Mouse (Mus musculus): Measurements from ENCODE around the gene Piga.

Gene Piga

DNA sequence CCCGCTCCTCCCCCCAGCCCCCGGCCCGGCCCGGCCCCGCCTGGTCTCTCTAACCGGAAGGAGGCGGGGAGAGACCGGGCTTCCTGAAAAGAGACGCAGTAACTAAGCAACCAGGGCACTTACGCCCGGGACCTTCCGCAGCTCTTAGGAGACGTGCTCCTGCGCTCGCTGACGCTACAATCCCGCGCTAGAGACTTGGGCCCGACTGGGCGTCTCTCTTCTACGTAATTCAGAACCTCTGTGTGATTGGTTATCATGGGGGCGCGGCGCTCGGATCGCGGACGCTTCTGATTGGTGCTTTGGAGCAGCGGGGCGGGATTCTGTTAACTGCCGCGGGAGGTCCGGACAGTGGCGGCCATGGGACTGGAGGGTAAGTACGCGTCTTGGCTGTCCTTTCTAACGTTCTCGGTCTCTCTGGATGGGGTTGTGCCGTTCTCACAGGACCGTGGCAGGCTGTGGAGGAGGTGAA, at the start of gene Piga:
Gene Piga, plus strand, starts transcription at position 317 of the 469 bp plus-strand sequence.
- peak; percentile 96 for DNase-seq

DNA sequence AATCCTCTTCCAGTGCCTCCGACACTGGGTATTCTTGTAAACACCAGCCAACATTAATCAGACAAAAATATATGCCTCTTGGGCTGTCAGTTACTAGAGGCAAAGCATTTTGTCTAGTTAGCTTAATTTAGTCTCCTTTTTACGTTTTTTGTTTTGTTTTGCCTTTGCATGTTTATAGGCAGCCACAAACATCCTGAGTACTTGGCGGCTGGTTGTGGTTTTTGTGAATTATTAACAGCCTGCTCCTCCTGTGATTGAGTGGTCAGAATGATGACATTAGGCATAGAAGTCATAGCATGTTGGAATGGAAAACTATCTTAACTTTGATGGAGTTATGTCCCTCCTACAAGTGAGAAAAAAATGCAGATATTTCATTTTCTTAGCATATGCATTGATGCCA, 49.0 kb upstream of the Piga start:
- no peak for DNase-seq

DNA sequence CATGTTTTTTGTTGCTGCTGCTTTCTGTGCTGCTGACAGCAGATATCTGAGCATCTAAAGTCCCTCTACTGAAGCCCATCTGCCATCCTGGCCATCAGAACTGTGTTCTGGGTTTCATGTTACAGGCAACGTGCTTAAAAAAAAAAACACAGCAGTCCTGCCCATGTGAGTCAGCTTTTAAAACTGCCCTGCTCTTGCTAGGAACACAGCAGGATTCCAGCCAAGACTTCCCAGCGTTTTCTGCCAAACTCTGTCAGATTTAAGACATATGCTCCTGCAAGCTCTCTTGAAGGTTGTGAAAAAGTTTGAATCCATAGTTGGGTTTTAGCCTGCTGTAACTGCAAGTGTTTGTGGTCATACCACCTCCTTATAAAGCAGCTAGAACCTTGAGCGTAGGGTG, 46.5 kb upstream of the Piga start, which contains the start of gene Vegfd:
Gene Vegfd, plus strand, starts transcription at position 298 of the 400 bp plus-strand sequence.
- DNase-seq, result no peak

DNA sequence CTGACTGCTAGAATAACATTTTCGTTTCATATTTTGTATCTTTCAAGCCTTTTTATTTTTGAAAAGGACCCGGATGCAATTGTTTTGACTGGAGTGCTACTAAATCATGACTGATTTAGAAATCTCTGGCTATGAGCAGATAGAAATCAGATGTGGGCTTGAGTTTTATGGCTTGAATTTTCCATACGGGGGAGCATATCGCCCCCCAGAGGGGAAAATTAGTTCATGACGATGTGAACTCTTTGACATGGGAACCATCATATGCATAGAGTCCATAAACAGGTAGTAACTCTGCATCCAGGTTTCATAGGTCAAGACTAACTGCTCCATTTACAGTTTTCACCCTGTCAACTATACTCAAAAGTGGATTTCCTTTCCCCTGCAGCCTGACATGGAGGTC, 45.0 kb upstream of the Piga start:
- DNase-seq, result no peak

DNA sequence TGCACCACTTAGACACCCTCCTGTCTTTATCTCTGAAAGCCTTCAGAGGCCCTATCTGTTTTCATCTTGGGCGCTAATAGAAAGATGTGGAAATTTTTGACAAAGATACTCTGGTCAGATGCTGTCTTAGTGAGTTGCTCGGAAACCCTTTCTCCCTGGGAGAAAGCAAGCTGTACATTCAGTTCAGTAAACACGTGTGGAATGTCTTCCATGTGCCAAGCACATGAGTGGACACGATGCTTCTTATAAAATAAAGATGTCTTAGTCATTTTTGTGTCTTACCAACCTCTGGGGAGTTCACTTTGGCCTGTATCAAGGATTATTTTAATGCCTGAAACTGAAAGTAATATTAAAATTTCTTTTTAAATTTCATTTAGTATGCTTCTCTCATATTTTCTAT, 39.9 kb upstream of the Piga start:
- no peak for DNase-seq

DNA sequence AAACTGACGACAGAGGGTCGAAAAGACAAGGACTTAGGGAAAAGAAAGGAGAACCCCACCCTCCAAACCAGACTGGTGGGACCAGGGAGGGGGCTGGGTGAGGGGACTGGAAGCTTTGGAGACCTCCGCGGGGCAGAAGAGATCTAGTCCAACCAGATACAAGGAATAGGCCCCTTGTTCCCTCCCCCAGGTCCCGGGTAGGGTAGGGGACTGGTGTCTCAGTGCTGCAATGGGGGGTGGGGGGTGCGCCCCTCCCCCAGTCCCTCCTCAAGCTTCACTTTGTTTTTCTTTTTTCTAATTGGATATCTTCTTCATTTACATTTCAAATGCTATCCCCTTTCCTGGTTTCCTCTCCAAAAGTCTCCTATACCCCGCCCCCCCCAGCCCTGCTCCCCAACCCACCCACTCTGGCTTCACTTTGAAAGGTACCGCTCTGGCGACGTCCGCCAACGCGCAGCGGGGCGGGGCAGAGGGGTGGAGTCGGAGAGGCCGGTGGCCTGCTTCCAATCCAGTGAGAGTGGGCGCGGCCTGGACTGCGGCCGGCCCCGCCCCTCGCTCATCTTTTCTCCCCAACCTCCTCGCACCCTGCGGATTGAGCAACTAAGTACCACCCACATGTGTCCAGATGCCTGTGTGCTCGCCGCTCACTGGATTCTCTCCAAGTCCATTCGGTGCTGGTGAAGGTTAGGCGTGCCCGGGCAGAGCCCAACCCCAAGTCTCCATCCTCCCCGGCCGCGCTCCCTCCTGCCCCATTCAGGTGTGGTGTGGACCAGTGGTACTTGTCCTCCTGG, 37.8 kb upstream of the Piga start:
- peak; percentile 36 for DNase-seq

DNA sequence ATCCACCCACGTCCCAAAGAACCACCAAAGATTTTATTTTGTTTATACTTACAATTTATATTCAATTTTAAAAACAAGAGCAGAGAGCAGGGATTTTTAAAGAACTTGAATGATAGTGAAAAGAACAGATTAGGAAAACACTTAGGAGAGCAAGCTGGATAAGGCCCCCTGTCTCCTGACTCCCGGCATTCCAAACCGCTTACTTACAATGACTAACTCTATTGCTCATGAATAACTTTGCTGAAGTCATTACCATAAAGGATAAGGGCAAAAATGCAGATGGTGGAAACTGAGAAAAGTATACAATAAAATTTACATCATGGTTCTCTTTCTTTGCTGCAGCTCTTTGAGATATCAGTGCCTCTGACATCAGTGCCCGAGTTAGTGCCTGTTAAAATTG, 25.5 kb upstream of the Piga start:
- DNase-seq, result no peak

DNA sequence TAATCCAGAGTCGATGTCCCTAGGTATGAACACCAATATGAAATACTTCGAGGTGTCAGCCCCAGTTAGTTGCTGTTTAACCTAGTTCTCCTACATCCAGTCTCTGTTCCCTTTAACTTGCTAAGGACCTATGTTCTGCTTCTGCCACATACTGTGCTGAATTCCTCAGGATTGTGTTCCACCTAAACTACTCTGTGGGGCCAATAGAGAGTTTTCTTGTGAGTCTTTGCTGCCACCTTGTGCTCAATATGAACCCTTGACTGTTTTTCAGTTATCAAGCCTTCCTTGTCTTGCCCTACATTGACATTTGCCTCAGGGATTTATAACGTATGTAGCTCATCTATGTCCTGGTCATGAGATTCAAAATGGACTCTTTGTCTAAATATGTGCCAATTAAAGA, 21.1 kb upstream of the Piga start:
- no peak for DNase-seq

DNA sequence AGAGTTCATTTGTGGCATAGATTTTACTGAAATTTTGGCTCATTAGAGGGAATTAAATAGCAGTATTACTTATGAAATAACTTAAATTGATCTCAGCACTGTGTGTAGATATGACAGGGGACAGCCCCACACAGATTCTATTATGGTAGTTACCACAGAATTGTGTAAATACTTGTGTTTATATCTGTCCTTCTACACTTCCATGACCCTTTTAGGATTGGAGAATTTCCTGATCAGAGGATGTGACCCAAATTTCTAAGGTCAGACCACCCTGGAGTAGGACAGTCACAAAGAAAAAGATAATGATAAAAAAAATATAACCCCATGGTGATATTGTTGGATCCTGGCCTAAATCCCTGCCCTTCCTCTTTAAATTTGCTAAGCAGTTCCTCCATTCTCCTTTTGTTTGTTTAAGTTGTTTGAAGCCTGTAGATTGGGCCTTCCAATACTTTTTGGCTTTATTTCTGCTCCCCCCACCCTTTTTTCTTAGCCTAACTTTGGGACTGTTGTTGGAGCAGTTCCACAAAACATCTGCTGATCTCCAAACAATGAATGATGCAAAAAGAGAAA, 14.4 kb upstream of the Piga start:
- no peak for DNase-seq

DNA sequence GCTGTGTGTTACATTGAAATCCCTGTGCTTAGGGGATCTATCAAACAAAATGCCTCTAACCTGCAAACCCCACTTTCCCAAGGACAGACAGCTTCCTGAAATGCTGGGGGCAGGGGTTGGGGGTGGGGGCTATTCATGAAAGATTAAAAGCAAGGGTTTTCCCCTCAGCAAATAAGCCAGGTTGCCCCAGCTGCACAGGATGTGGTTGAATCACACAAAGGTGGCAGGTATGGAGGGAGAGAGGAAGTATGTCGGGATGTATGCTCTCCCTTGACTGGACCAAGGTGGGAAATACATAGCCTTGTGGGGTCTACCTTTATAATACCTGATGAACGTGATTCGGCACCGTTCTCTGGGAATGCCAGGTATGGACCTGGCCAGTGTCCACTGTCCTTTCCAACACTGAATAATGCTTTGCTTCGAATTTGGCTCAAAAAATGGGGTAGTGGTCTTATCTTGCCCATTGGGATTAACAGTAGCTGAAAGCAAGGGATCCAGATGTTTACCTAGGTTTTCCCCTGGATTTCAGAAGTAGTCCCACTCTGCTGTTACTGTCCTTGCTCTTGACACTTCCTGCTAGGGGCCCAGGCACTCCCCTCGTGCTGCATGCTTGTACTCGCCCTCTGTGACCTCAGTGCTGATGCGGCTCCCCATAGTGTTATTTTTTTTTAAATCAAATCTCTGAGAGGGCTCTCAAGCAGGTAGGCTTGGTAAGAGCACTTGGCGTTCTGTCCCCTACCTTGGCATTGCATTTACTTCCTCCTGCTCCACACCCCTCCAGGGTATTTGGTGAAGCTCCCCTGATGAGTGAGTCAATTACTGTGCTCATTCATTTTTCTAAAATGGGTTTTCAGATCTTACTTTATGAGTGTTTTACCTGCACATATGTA, 13.2 kb upstream of the Piga start:
- no peak for DNase-seq

DNA sequence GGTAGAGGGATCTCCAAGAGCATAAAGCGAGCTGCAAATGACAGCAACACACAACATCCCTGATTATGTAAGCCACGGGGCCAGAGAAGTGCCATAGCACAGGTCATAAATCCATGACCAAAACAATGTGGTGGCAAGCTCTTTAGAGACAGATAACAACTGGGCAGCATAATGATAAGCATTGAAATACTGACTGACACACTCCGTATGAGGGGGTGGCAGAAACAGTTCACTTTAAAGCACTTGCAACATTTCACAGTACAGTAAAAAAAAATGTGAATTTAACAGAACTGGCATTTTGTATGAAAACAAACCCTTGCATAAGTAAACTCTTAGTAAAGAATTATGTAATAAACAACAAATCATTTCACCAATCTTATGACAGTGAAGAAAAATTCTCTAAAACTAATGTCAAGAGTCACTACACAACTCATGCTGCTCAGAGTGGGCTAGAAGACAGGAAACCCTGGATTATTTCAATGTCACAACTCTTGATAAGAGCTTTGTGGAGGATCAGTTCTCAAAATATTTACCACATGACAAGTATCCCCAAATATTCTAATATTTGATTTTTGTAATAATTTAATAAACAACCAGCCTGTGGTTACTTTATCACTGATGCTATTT, 11.2 kb upstream of the Piga start:
- DNase-seq, result no peak

DNA sequence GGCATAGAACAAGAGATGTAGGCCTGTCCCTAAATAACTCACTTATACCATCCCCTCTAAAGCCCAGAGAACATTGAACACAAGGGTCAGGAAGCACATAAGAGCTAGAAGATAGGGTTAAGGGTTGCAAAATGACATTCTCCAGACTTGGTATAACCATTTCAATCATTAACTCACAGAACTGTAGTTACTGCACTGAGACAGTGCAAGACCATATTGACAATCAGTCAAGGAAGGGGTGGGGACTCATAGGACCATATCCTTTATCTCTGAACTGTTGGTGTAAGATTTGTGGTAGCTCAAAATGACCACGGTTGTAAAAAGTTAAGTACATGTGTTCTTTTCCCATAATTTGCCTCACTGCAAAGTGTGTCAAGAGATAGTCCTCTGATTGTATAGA, 9.0 kb upstream of the Piga start:
- no peak for DNase-seq

DNA sequence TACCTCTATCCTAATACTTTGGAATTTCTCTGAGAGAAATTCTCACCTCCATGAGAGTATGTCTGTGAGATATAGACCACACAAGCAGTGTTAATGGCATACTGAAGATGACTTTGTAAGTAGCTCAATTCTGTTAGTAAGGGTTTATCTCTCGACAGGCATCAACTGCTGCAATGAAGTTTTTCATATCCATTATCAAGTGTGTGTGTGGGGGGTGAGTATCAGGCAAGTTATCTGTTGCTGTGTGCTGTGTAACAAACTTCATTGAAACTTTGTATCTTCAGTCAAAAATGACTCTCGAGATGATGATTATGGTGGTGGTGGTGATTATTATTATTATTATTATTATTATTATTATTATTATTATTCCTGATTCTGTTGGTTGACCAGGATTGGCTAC, 2.8 kb upstream of the Piga start:
- no peak for DNase-seq

DNA sequence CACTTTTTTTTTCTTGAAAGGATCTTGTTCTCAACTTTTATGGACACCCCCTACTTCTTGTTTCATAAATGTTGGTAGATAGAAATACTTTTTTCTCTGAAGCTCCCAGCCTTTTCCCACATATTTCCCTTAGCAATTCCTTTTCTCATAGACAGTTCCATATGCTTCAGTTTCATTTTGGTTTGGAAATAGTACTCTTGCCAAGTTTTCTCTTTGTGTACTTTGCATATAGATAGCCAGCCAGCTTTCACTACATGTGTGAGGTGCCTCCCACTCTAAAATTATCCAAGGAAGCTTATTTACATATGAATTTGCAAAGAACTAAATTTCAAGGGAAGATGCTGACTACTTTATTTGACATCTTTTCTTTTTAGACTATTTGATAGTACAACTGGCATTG, 1.6 kb upstream of the Piga start:
- no peak for DNase-seq

DNA sequence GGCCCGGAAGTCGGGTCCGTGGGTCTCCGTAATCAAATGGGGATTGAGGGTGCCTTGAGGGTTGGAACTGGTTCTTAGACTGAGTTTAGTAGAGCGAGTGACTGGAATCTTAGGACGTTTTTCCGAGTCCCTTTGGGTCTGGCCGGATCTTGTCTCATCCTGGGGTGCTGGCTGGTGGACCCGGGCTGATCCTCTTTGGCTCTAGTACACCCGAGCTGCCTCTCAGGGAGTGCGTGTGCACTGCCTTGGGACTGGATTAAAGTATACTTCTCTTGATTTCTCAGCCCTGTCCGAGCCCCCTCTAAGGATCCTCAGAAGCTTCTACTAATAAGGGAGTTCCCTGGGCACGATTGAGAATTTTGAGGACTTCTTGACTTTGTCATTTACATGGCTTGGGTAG, 368 bp downstream of the Piga start:
- DNase-seq, result no peak

DNA sequence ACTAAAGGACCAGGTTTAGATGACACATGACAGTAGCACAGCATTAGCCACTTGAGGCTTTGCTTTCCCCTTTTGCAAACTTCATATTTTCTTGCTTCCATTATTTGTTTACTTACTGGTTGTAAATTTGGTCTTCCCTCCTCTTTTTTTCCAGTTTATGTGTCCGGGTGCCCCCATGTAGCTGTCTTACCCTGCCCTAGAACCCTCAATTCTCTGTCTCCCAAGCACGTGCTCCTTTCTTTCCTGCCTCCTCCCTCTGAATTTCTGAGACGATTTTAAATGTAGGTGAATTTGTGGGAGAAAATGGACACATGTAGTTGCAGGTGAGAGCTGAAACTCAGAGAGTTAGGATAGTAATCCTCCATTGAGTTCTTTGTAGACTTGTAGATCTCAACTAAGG, 931 bp downstream of the Piga start:
- no peak for DNase-seq

DNA sequence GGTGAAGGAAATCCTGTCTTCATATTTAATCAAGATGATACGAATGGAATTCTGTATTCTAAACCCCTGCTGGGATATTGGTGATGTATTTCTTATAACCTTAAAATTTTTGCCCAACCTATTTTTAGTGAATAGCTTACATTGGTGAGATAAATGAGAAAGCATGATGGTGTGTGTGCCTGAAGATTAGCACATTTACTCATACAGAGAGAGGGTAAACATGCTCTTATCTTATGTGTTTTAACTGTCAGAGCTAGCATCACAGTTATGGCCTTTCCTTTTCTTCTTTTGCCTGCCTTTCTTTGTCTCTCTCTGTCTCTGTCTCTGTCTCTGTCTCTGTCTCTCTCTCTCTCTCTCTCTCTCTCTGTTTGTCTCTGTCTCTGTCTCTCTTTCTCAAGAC, 5.2 kb downstream of the Piga start:
- no peak for DNase-seq

DNA sequence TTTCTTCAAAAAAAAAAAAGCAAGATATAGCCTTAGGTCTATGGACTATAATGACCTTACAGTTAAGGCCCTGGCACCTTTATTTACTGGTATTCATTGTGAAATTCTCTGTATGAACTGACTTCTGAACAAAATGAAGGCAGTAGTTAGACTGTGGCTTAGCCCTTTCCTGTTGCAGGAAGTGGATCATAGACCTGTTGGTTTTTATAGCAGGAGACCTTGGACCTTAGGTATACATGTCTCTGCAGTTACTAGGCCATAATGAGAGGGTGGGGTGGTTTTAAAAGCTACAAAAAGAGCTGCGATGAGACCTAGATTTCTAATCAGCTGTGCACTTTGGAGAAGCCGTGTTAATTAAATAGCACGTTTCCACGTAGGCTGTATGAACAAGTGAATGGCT, 7.7 kb downstream of the Piga start:
- no peak for DNase-seq

DNA sequence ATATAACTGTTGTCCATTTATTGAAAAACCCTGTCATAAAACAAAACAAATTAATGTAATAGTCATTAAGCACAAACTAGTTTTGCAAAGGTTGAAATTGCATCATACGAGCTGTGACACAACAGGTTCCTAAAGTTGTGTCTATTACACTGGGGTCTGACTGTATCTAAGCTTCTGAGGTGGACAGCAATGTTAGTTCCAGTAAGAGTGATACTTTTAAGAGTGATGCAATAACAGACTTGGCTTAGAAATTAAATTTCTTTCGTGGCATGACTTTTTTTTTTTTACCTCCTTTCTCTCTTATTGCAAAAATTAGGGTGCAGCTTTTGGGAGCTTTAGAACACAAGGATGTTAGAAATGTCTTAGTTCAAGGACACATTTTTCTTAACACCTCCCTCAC, 8.6 kb downstream of the Piga start:
- no peak for DNase-seq

DNA sequence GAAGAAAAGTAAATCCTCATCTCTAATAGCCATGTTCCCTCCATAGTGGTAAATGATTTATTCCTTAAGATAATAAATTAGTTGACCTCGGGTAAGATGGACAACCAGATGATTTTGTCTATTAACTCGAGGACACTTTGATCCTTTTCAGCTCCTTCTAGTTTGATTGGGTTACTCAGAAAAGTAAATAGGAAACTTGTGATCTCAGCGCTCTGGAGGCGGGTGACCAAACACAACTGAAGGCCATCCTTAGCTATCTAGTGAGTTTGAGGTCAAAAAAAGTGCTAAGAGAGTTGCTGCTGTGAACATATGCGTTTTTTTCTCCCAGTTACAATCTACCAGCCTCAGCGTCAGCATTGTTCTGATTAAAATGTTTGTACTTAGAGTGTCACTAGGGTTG, 11.0 kb downstream of the Piga start:
- no peak for DNase-seq

DNA sequence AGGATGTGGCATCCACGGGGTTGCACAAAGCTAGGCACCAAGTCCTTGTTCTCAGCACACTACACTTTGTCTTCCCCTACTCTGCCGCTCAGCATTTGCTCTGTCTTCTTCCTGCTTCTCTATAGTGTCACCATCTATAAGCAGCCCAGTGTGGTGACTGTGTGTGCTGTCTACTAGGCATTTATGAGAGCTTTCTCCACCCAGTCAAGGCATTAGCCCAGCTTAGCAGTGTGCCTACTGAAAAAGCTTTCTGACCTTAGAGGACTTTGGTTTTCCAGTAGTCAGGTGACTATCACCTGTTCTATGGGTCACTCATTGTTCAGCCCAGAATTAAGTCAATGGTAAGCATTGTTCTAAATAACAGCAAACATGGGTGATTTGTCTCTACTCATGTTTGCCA, 11.5 kb downstream of the Piga start:
- no peak for DNase-seq

DNA sequence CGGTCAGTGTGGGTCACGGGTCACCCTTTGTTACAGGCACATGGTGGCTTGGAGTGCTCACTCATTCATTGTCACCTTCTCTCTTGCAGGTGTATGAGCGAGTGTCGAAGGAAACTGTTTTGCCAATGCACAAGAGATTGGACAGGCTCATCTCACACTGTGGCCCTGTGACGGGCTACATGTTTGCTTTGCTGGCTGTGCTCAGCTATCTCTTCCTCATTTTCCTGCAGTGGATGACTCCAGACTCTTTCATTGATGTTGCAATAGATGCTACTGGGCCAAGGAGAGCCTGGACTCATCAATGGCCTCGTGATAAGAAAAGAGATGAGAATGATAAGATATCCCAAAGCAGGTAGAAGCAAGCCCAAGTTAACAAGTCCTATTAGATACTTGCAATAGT, 12.0 kb downstream of the Piga start:
- DNase-seq, result no peak

DNA sequence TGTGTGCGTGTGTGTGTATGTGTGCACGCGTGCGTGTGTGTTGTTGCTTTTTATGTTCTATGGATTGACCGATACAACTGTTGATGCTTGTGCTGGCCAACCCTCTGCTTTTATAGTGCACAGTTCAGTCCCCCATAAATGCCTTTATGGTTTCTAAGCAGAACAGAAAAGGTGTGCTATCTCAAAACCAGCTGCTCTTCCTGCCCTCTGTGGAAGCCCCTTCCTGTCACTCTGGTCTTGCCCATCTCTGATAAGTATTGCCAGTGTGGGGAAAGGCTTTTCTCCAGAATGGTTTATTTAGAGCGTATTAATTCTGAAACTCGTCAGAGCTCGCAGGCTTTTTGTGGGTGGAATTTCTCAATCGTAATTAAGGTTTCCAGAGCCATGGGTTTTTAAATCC, 13.1 kb downstream of the Piga start:
- no peak for DNase-seq
